Mouse (Mus musculus): ENCODE results near the gene Fosl2. TPM values are rescaled to one million over a fixed set of nuclear protein-coding genes. Genes with fewer than 3 reads are reported as not detected.

Fosl2 gene
- polyA plus RNA-seq, 1 experiment from 2014 or later, result 5.7 TPM

- Histone ChIP-seq H3K36me3 (ENCODE audit: inconsistent target) (no peaks in the 10 kb centered on the region), H3K79me2 (ENCODE audit: inconsistent target) (no peaks in the 10 kb centered on the region), H3K27ac (no peak overlapping the region), H3K4me3 (ENCODE audit: inconsistent target) (no peak overlapping the region)
- WGBS (ENCODE audit: missing documents), result 93% methylated on average over 11 of the region's 11 CpGs
Measured at GRCm38 (mm10) chr5:32120901-32121376, 14.7 kb upstream of the Fosl2 start.

DNA sequence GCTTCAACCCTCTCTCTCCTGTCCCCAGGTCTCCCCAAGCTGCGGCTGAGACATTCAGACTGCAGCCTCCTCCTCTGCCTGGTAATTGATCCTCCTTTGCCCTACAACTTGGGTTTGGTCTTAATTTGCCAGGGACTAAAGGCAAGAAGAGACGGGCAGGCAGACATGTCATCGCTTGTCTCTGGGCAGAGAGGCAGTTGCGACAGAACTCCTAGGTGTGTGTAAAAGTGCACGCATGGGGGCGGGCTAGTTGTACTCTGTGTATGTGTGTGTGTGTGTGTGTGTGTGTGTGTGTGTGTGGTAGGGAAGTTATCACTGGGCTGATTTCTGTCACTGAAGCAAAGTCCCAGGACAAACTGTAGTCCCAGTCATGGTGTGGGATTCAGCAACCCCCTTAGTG lies 13.7 kb upstream of the Fosl2 start:
- Histone ChIP-seq H3K79me2 (ENCODE audit: inconsistent target) (no peaks in the 10 kb centered on the region), H3K27ac (peak overlapping the region; percentile 28), H3K36me3 (ENCODE audit: inconsistent target) (no peaks in the 10 kb centered on the region), H3K4me3 (ENCODE audit: inconsistent target) (no peak overlapping the region)
- 54% methylated on average over 6 of the region's 6 CpGs for WGBS (ENCODE audit: missing documents)

GRCm38 (mm10) chr5:32122363-32122762 lies 13.2 kb upstream of the Fosl2 start:
- H3K36me3 ChIP-seq (ENCODE audit: inconsistent target), result no peaks in the 10 kb centered on the region
- no peaks in the 10 kb centered on the region for H3K79me2 ChIP-seq (ENCODE audit: inconsistent target)
- no peak overlapping the region for H3K4me3 ChIP-seq (ENCODE audit: inconsistent target)
- peak overlapping the region; percentile 28 for H3K27ac ChIP-seq
- 11% methylated on average over 5 of the region's 5 CpGs for WGBS (ENCODE audit: missing documents)

- Histone ChIP-seq H3K4me3 (ENCODE audit: inconsistent target) (no peak overlapping the region), H3K79me2 (ENCODE audit: inconsistent target) (no peaks in the 10 kb centered on the region), H3K36me3 (ENCODE audit: inconsistent target) (no peaks in the 10 kb centered on the region), H3K27ac (no peak overlapping the region)
- WGBS (ENCODE audit: missing documents), result 98% methylated on average over 6 of the region's 6 CpGs
Measured at GRCm38 (mm10) chr5:32124957-32125356, 10.6 kb upstream of the Fosl2 start.

GRCm38 (mm10) chr5:32127226-32127625 lies 8.4 kb upstream of the Fosl2 start:
- WGBS (ENCODE audit: missing documents), result 100% methylated on average over 3 of the region's 3 CpGs
- Histone ChIP-seq H3K79me2 (ENCODE audit: inconsistent target) (no peaks in the 10 kb centered on the region), H3K4me3 (ENCODE audit: inconsistent target) (no peak overlapping the region), H3K27ac (no peak overlapping the region), H3K36me3 (ENCODE audit: inconsistent target) (no peaks in the 10 kb centered on the region)

- 52% methylated on average over 3 of the region's 3 CpGs for WGBS (ENCODE audit: missing documents)
- Histone ChIP-seq H3K79me2 (ENCODE audit: inconsistent target) (no peaks in the 10 kb centered on the region), H3K27ac (no peak overlapping the region), H3K36me3 (ENCODE audit: inconsistent target) (no peaks in the 10 kb centered on the region), H3K4me3 (ENCODE audit: inconsistent target) (no peak overlapping the region)
Measured at GRCm38 (mm10) chr5:32127927-32128326, 7.7 kb upstream of the Fosl2 start.

GRCm38 (mm10) chr5:32132971-32133501 lies 2.6 kb upstream of the Fosl2 start:
- H3K4me3 ChIP-seq (ENCODE audit: inconsistent target), result peak overlapping the region; percentile 45
- H3K36me3 ChIP-seq (ENCODE audit: inconsistent target), result no peaks in the 10 kb centered on the region
- peaks cover 14% of the 10 kb centered on the region for H3K79me2 ChIP-seq (ENCODE audit: inconsistent target)
- 2% methylated on average over 24 of the region's 48 CpGs for WGBS (ENCODE audit: missing documents)
- no peak overlapping the region for H3K27ac ChIP-seq

GRCm38 (mm10) chr5:32133549-32134004 lies 2.0 kb upstream of the Fosl2 start:
- Histone ChIP-seq H3K4me3 (ENCODE audit: inconsistent target) (peak overlapping the region; percentile 45), H3K79me2 (ENCODE audit: inconsistent target) (peaks cover 20% of the 10 kb centered on the region), H3K36me3 (ENCODE audit: inconsistent target) (no peaks in the 10 kb centered on the region), H3K27ac (no peak overlapping the region)
- WGBS (ENCODE audit: missing documents), result 2% methylated on average over 20 of the region's 20 CpGs

- peak overlapping the region; percentile 45 for H3K4me3 ChIP-seq (ENCODE audit: inconsistent target)
- H3K36me3 ChIP-seq (ENCODE audit: inconsistent target), result no peaks in the 10 kb centered on the region
- WGBS (ENCODE audit: missing documents), result 15% methylated on average over 20 of the region's 21 CpGs
- peaks cover 23% of the 10 kb centered on the region for H3K79me2 ChIP-seq (ENCODE audit: inconsistent target)
- no peak overlapping the region for H3K27ac ChIP-seq
Measured at GRCm38 (mm10) chr5:32134051-32134732, 1.4 kb upstream of the Fosl2 start.

DNA sequence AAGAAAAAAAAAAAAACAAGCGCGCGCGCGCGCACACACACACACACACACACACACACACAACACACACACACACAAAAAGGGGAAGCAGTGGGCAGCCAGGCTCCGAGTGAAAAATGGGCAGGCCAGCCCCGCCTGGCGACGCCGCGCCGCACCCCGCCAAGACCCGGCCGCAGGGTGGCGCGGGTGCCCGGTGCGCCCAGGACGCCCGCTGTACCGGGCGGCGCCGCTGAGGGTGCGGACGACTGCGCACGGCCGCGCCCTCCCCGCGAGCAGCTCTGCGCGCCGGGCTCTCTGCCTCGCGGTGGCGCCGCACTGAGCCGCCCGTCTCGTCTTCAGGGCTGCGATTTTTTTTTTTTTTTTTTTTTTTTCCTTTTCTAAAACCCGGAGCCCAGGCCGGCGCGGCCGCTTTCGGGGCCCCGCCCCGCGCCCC lies 682 bp upstream of the Fosl2 start:
- Histone ChIP-seq H3K36me3 (ENCODE audit: inconsistent target) (no peaks in the 10 kb centered on the region), H3K27ac (peak overlapping the region; percentile 51; the same call in 1 of the 2 replicates), H3K79me2 (ENCODE audit: inconsistent target) (peaks cover 25% of the 10 kb centered on the region), H3K4me3 (ENCODE audit: inconsistent target) (no peak overlapping the region; the same call in 1 of the 2 replicates)
- under 1% methylated on average over 29 of the region's 54 CpGs for WGBS (ENCODE audit: missing documents)

- peak overlapping the region; percentile 76 for H3K27ac ChIP-seq
- 1% methylated on average over 55 of the region's 63 CpGs for WGBS (ENCODE audit: missing documents)
- peaks cover 40% of the 10 kb centered on the region for H3K79me2 ChIP-seq (ENCODE audit: inconsistent target)
- H3K36me3 ChIP-seq (ENCODE audit: inconsistent target), result no peaks in the 10 kb centered on the region
- peak overlapping the region; percentile 74 for H3K4me3 ChIP-seq (ENCODE audit: inconsistent target)
Measured at GRCm38 (mm10) chr5:32136301-32136863, 781 bp downstream of the Fosl2 start.

GRCm38 (mm10) chr5:32137106-32137522 lies 1.5 kb downstream of the Fosl2 start:
- no peaks in the 10 kb centered on the region for H3K36me3 ChIP-seq (ENCODE audit: inconsistent target)
- 2% methylated on average over 12 of the region's 12 CpGs for WGBS (ENCODE audit: missing documents)
- peaks cover 47% of the 10 kb centered on the region for H3K79me2 ChIP-seq (ENCODE audit: inconsistent target)
- peak overlapping the region; percentile 74 for H3K4me3 ChIP-seq (ENCODE audit: inconsistent target)
- H3K27ac ChIP-seq, result peak overlapping the region; percentile 76

GRCm38 (mm10) chr5:32138446-32139195 lies 3.0 kb downstream of the Fosl2 start:
- Histone ChIP-seq H3K36me3 (ENCODE audit: inconsistent target) (no peaks in the 10 kb centered on the region), H3K4me3 (ENCODE audit: inconsistent target) (peak overlapping the region; percentile 74; the same call in 1 of the 2 replicates), H3K27ac (peak overlapping the region; percentile 76), H3K79me2 (ENCODE audit: inconsistent target) (peaks cover 62% of the 10 kb centered on the region)
- 33% methylated on average over 10 of the region's 10 CpGs for WGBS (ENCODE audit: missing documents)

GRCm38 (mm10) chr5:32139516-32140037 lies 4.0 kb downstream of the Fosl2 start:
- no peak overlapping the region; the same call in 1 of the 2 replicates for H3K4me3 ChIP-seq (ENCODE audit: inconsistent target)
- 28% methylated on average over 9 of the region's 9 CpGs for whole genome bisulfite sequencing (ENCODE audit: missing documents)

More at GRCm38 (mm10) chr5:32139516-32140037, 4.0 kb downstream of the Fosl2 start:
- Histone ChIP-seq H3K36me3 (ENCODE audit: inconsistent target) (no peaks in the 10 kb centered on the region), H3K79me2 (ENCODE audit: inconsistent target) (peaks cover 72% of the 10 kb centered on the region), H3K27ac (peak overlapping the region; percentile 76)
